In the genomic region with DNA sequence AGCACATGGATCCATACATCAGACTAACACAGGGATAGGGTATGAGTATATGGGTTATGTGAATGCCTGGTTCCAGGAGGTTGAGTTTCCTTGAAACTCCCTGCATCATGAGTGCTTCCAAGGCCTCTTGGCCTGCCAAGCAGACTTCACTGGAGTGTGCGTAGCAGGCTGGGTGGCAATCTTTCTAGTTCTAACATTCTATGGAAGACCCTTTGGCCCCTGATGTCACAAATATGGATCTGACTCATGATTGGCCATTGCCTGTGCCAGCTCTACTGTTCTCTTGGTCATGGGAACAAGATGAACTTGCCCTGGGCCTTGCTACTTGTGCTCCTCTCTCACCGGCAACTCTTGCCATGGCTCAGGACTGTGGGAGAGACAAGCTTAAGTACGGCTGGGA, we compare ENCODE assay signal across 20 mouse cellular contexts. TPM values are rescaled to one million over a fixed set of nuclear protein-coding genes. Genes with fewer than 3 reads are reported as not detected.
DNase-seq lines count a peak whose midpoint lies in the region; TF ChIP-seq lines count a peak whose summit lies in the region.
"Had no signal": no experiment of that assay in that cellular context is flagged by ENCODE, and none has a peak within 500 bp of the region (broad histone marks: within the 10 kb centered on the region; RNA-seq: fewer than 3 reads in every experiment).

A gene (plus strand): TSS at position 301 of the 400 bp plus-strand sequence.

- no peak for TF ChIP-seq CTCF in testis, adult 2 months (IDR thresholded peaks at IDR 0.05; ENCODE audit: control insufficient read depth, insufficient read depth, insufficient replicate concordance, low read depth, low read length)

- peak within 1 kb of the TSS; percentile 85 for H3K4me3 ChIP-seq in testis, adult 2 months (ENCODE audit: control insufficient read depth, low read depth, low read length)

- DNase-seq in heart, adult 11 months: peak; percentile 85
- DNase-seq in heart, adult 9 months (ENCODE audit: low spot score in 2 of 2): no peak
- DNase-seq in testis, postnatal 10 days (ENCODE audit: low spot score): no peak
- DNase-seq: adrenal gland, adult 2 months; adrenal gland, adult 8-10 months; adrenal gland, postnatal 10 days; adrenal gland, postnatal 14 days; adrenal gland, postnatal 25 days; adrenal gland, postnatal 36 days; B cell, adult 2 months; cerebellum, adult 11 months; cerebellum, adult 11-12 months; cerebellum, adult 18-20 months had no signal

- H3K27me3 ChIP-seq in testis, adult 2 months (ENCODE audit: control insufficient read depth, insufficient read depth, low read length): no peaks in the 10 kb centered on the region

- peak; percentile 49; the same call in 1 of the 2 replicates for TF ChIP-seq POLR2A in testis, adult 2 months (IDR thresholded peaks at IDR 0.05; ENCODE audit: control insufficient read depth, low read depth, low read length)

- H3K4me1 ChIP-seq in testis, adult 2 months (ENCODE audit: control insufficient read depth, insufficient read depth, low read length): peaks cover 7% of the 10 kb centered on the region

- H3K36me3 ChIP-seq in testis, adult 2 months (ENCODE audit: control insufficient read depth, insufficient read depth, low read length): no peaks in the 10 kb centered on the region
- H3K36me3 ChIP-seq: G1E had no signal

- no peak within 1 kb of the TSS; the same call in 1 of the 2 replicates for H3K27ac ChIP-seq in testis, adult 2 months (ENCODE audit: control insufficient read depth, insufficient read depth, low read depth, low read length)

RNA-seq across cellular contexts. Expression of the gene that starts here (rescaled TPM):
- polyA plus RNA-seq in testis, adult 2 months (2012; rRNA removed): 78.7 and 82.6 TPM in 2 replicates
- polyA plus RNA-seq: activated CD4-positive, CD25-positive, alpha-beta regulatory T cell, adult 4 months; adrenal gland, adult 2 months; brain, embryonic 14.5 days; C2C12; CD4-positive, CD25-positive, alpha-beta regulatory T cell, adult 4 months; G1E; Patski had no signal
